Mouse (Mus musculus): ENCODE data around the gene Abcb5. TPM values are rescaled to one million over a fixed set of nuclear protein-coding genes. Genes with fewer than 3 reads are reported as not detected.

Abcb5 gene
- polyA plus RNA-seq (2015; fragmentation: Illumina TruSeq; extraction: RNeasy Lipid Tissue Mini Kit (QIAGEN cat#74804); ENCODE audit: low read depth, low replicate concordance), result not detected

DNA sequence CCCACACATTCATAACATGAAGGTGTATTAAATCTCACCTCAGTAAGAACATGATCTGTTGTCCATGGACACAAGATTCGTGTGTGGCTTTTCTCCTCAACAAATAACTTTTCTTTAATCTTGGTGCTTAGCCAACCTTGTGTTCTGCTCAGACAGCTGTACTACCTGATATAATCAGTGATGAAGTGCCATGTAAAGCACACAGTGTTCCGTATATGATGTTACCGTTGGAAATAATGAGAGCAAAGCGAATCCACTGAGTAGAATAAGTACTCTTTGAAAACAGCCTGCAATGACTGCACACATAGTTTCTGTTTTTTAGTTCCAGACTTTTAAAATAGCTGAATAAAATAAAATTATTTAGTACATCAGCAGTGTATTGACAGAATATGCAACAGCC is at the start of gene Abcb5:
Gene Abcb5, minus strand, starts transcription at position 101 of the 400 bp plus-strand sequence.

DNA sequence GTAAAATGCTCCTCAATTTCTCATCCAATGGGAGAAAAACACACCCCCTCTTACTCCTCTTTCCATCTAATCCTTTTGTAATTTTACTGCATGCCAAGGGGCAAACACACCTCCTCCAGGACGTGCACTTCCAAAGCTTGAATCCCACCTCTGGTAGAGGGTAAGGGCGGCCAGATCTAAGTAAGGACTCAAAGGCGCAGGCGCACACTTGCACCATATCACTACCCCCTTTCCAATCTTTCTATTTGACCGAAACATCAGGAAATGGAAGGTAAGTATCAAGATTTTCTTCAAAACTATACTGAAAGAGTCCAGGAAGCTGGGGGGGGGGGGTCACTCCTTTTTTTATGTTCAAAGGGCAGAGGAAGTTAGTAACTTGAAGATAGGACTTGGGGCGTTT is 120.0 kb downstream of the Abcb5 start, which contains the start of gene Sp8:
Gene Sp8, plus strand, starts transcription at position 109 of the 400 bp plus-strand sequence.

Other genes starting within 250 kb of the Abcb5 start
- 1.4 TPM for gene Sp8, start 120.1 kb downstream of the Abcb5 start, polyA plus RNA-seq (2015; fragmentation: Illumina TruSeq; extraction: RNeasy Lipid Tissue Mini Kit (QIAGEN cat#74804); ENCODE audit: low read depth, low replicate concordance)